Mouse (Mus musculus): ENCODE data around the gene Chtop. TPM values are rescaled to one million over a fixed set of nuclear protein-coding genes. Genes with fewer than 3 reads are reported as not detected.

Chtop gene
- total RNA-seq, 2 experiments from 2014 or later: 33.0 to 45.3 TPM

DNA sequence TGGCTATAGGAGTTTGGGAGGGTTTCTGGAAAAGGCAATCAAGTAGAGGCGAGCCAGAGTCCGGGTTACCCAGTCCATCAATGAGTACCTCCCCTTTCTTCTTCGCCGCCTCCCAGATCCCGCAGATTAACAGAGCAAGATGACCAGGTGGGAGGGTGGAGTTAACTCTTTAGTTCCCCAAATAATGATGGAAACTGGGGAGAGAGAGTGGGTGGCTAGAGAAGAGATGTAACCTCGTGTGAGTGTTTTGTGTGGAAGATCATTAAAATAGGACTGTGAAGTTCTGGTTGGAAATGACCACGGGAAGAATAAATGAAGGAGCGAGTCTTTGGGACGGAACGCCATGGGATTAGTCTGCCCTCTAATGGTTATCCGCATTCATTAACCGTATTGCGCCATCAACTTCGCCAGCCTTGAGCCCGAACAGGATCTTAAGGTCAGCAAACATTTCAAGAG lies 43.0 kb downstream of the Chtop start:
- ATAC-seq (replicated peaks; ENCODE audit: low FRiP score, poor library complexity, severe bottlenecking): peak; percentile 62

- ATAC-seq (replicated peaks; ENCODE audit: low FRiP score, poor library complexity, severe bottlenecking): no peak
Measured at GRCm38 (mm10) chr3:90465686-90466310, 43.5 kb downstream of the Chtop start, which contains the start of gene Npr1. Gene Npr1, minus strand, starts transcription at chr3:90465866.

- ATAC-seq (replicated peaks; ENCODE audit: low FRiP score, poor library complexity, severe bottlenecking): no peak
Measured at GRCm38 (mm10) chr3:90465081-90465685, 44.1 kb downstream of the Chtop start.

DNA sequence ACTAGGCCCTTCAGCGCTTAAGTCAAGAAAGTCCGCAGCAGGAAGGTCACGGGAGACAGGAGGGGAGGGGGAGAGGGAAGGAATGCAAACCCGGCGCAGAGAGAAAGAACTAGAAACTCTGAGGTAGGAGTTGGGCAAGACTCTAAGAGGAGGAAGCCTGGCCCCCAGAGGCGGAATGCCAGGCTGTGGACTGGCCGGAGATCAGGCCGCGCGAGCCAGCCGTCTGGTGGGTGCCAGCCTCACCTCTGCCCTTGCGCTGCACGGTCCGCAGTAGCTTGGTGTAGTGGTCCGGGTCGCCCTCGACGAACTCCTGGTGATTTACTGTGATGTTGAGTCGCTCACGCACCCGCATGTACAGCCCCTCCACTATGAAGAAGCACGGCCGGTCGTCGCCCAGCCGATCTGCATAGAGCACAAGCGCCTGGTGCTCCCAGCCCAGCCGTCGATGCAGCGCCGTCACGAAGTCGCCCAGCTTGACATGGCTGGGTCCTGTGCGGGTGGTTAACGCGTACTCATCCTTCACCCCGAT lies 44.7 kb downstream of the Chtop start:
- ATAC-seq (replicated peaks; ENCODE audit: low FRiP score, poor library complexity, severe bottlenecking): no peak

GRCm38 (mm10) chr3:90462579-90462978 lies 46.7 kb downstream of the Chtop start:
- ATAC-seq (replicated peaks; ENCODE audit: low FRiP score, poor library complexity, severe bottlenecking): no peak

DNA sequence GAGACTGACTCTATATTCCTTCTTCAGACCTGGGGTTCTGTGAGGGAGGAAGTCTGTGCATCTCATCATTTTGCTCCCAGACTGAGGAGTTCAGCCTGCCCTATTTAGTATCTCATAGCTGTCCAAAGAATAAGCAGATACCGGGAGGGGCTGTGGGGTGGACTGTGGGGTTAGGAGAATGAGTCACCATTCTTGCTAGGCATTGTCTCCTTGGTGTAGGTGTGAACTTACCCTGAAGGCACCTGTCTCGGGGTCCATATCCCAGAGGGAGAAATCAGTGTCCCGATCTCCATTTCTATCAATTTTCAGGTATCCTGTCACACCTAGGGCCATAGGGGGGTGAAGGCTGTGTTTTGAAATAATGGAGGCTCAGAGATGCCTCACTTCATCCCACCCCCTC lies 47.4 kb downstream of the Chtop start:
- no peak for ATAC-seq (replicated peaks; ENCODE audit: low FRiP score, poor library complexity, severe bottlenecking)

GRCm38 (mm10) chr3:90460315-90460714 lies 49.0 kb downstream of the Chtop start:
- ATAC-seq (replicated peaks; ENCODE audit: low FRiP score, poor library complexity, severe bottlenecking): no peak

- no peak for ATAC-seq (replicated peaks; ENCODE audit: low FRiP score, poor library complexity, severe bottlenecking)
Measured at GRCm38 (mm10) chr3:90459727-90460126, 49.6 kb downstream of the Chtop start.

- no peak for ATAC-seq (replicated peaks; ENCODE audit: low FRiP score, poor library complexity, severe bottlenecking)
Measured at GRCm38 (mm10) chr3:90454931-90455330, 54.4 kb downstream of the Chtop start.

GRCm38 (mm10) chr3:90451396-90452095 lies 57.8 kb downstream of the Chtop start:
- no peak for ATAC-seq (replicated peaks; ENCODE audit: low FRiP score, poor library complexity, severe bottlenecking)

GRCm38 (mm10) chr3:90450874-90451273 lies 58.4 kb downstream of the Chtop start:
- no peak for ATAC-seq (replicated peaks; ENCODE audit: low FRiP score, poor library complexity, severe bottlenecking)

Other genes with a start within 250 kb of the Chtop start
- 2.9 and 18.4 TPM in 2 replicates for gene Dennd4b, start 244.3 kb downstream of the Chtop start, total RNA-seq (2015; ENCODE audit: low replicate concordance)
- gene Dennd4b, start 244.3 kb downstream of the Chtop start, total RNA-seq (2017; ENCODE audit: low replicate concordance): 4.5 and 6.1 TPM in 2 replicates
- gene Gatad2b, start 216.3 kb downstream of the Chtop start, total RNA-seq (2015; ENCODE audit: low replicate concordance): 51.0 and 65.5 TPM in 2 replicates
- gene Gatad2b, start 216.3 kb downstream of the Chtop start, total RNA-seq (2017; ENCODE audit: low replicate concordance): 41.8 and 47.2 TPM in 2 replicates
- not detected in 2 replicates for gene Slc27a3, start 119.6 kb downstream of the Chtop start, total RNA-seq (2015; ENCODE audit: low replicate concordance)
- gene Slc27a3, start 119.6 kb downstream of the Chtop start, total RNA-seq (2017; ENCODE audit: low replicate concordance): 0.68 TPM in 1 of 2 replicates, not detected in the other
- 6.0 and 6.9 TPM in 2 replicates for gene Ints3, start 75.9 kb downstream of the Chtop start, total RNA-seq (2015; ENCODE audit: low replicate concordance)
- gene Ints3, start 75.9 kb downstream of the Chtop start, total RNA-seq (2017; ENCODE audit: low replicate concordance): 5.1 and 10.5 TPM in 2 replicates
- not detected in 2 replicates for gene Npr1, start 43.6 kb downstream of the Chtop start, total RNA-seq (2015; ENCODE audit: low replicate concordance)
- 0.84 TPM in 1 of 2 replicates, not detected in the other for gene Npr1, start 43.6 kb downstream of the Chtop start, total RNA-seq (2017; ENCODE audit: low replicate concordance)
- gene Ilf2, start 33.4 kb downstream of the Chtop start, total RNA-seq (2015; ENCODE audit: low replicate concordance): 25.9 and 29.9 TPM in 2 replicates
- gene Ilf2, start 33.4 kb downstream of the Chtop start, total RNA-seq (2017; ENCODE audit: low replicate concordance): 37.6 and 44.0 TPM in 2 replicates
- gene Snapin, start 18.5 kb downstream of the Chtop start, total RNA-seq (2015; ENCODE audit: low replicate concordance): 6.3 and 11.5 TPM in 2 replicates
- 10.7 and 13.4 TPM in 2 replicates for gene Snapin, start 18.5 kb downstream of the Chtop start, total RNA-seq (2017; ENCODE audit: low replicate concordance)
- gene S100a1, start 4.9 kb upstream of the Chtop start, total RNA-seq (2015; ENCODE audit: low replicate concordance): 41.3 and 51.2 TPM in 2 replicates
- gene S100a1, start 4.9 kb upstream of the Chtop start, total RNA-seq (2017; ENCODE audit: low replicate concordance): 15.3 and 28.6 TPM in 2 replicates
- 1.9 and 18.0 TPM in 2 replicates for gene S100a13, start 4.9 kb upstream of the Chtop start, total RNA-seq (2015; ENCODE audit: low replicate concordance)
- gene S100a13, start 4.9 kb upstream of the Chtop start, total RNA-seq (2017; ENCODE audit: low replicate concordance): 22.4 and 31.6 TPM in 2 replicates
- gene S100a14, start 17.4 kb upstream of the Chtop start, total RNA-seq (2015; ENCODE audit: low replicate concordance): not detected in 2 replicates
- gene S100a14, start 17.4 kb upstream of the Chtop start, total RNA-seq (2017; ENCODE audit: low replicate concordance): not detected in 2 replicates
- gene S100a16, start 27.8 kb upstream of the Chtop start, total RNA-seq (2015; ENCODE audit: low replicate concordance): not detected in 2 replicates
- gene S100a16, start 27.8 kb upstream of the Chtop start, total RNA-seq (2017; ENCODE audit: low replicate concordance): not detected in 2 replicates
- gene S100a3, start 51.1 kb upstream of the Chtop start, total RNA-seq (2015; ENCODE audit: low replicate concordance): 2.5 TPM in 1 of 2 replicates, not detected in the other
- not detected in 2 replicates for gene S100a3, start 51.1 kb upstream of the Chtop start, total RNA-seq (2017; ENCODE audit: low replicate concordance)
- gene S100a2, start 80.7 kb upstream of the Chtop start, total RNA-seq (2015; ENCODE audit: low replicate concordance): not detected in 2 replicates
- gene S100a2, start 80.7 kb upstream of the Chtop start, total RNA-seq (2017; ENCODE audit: low replicate concordance): not detected in 2 replicates
- not detected in 2 replicates for gene Gm42674, start 92.4 kb upstream of the Chtop start, total RNA-seq (2015; ENCODE audit: low replicate concordance)
- gene Gm42674, start 92.4 kb upstream of the Chtop start, total RNA-seq (2017; ENCODE audit: low replicate concordance): not detected in 2 replicates
- 64.0 and 136 TPM in 2 replicates for gene S100a4, start 94.3 kb upstream of the Chtop start, total RNA-seq (2015; ENCODE audit: low replicate concordance)
- gene S100a4, start 94.3 kb upstream of the Chtop start, total RNA-seq (2017; ENCODE audit: low replicate concordance): 89.5 and 104 TPM in 2 replicates
- gene S100a5, start 99.0 kb upstream of the Chtop start, total RNA-seq (2015; ENCODE audit: low replicate concordance): not detected in 2 replicates
- not detected in 2 replicates for gene S100a5, start 99.0 kb upstream of the Chtop start, total RNA-seq (2017; ENCODE audit: low replicate concordance)
- 246 and 247 TPM in 2 replicates for gene S100a6, start 103.4 kb upstream of the Chtop start, total RNA-seq (2015; ENCODE audit: low replicate concordance)
- gene S100a6, start 103.4 kb upstream of the Chtop start, total RNA-seq (2017; ENCODE audit: low replicate concordance): 99.2 and 118 TPM in 2 replicates
- gene S100a7a, start 144.5 kb upstream of the Chtop start, total RNA-seq (2015; ENCODE audit: low replicate concordance): not detected in 2 replicates
- gene S100a7a, start 144.5 kb upstream of the Chtop start, total RNA-seq (2017; ENCODE audit: low replicate concordance): not detected in 2 replicates
- gene S100a8, start 159.5 kb upstream of the Chtop start, total RNA-seq (2015; ENCODE audit: low replicate concordance): 9,516 and 10,353 TPM in 2 replicates
- 5,136 and 5,692 TPM in 2 replicates for gene S100a8, start 159.5 kb upstream of the Chtop start, total RNA-seq (2017; ENCODE audit: low replicate concordance)
- gene S100a9, start 186.2 kb upstream of the Chtop start, total RNA-seq (2015; ENCODE audit: low replicate concordance): 13,871 and 15,956 TPM in 2 replicates
- 4,543 and 6,947 TPM in 2 replicates for gene S100a9, start 186.2 kb upstream of the Chtop start, total RNA-seq (2017; ENCODE audit: low replicate concordance)
- gene Pglyrp4, start 217.4 kb upstream of the Chtop start, total RNA-seq (2015; ENCODE audit: low replicate concordance): 4.8 TPM in 1 of 2 replicates, not detected in the other
- not detected in 2 replicates for gene Pglyrp4, start 217.4 kb upstream of the Chtop start, total RNA-seq (2017; ENCODE audit: low replicate concordance)